Mouse (Mus musculus): Measurements from ENCODE around the gene Nfkbiz.

DNA sequence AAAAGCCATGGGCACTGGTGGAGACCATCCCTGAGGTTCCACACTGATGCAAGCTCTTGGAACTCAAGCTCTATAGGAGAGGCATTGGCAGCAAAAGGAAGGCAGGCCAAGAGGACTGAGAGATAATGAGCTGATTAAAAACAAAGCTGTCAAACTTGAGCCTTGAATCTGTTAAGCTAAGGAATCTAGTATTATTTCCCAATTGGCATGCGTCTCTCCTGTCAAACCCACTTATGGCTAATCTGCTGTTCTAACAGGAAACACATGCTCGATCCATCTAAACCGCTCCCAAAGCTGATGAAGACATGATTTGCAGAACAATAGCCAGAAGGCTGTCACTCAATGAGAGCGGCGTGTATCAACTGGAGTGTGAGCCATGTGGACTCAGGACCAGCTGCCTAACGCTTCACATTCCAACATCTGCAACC, 31.2 kb downstream of the Nfkbiz start:
- TF ChIP-seq ZKSCAN1 (IDR thresholded peaks at IDR 0.05; ENCODE audit: low read depth, low read length): no peak
- TF ChIP-seq KAT2A (conservative IDR thresholded peaks at IDR 0.05; ENCODE audit: low read depth, low read length): no peak
- no peak for TF ChIP-seq CTCF (IDR thresholded peaks at IDR 0.05 in 2 of 3, conservative IDR thresholded peaks at IDR 0.05 in 1 of 3; ENCODE audit: control insufficient read depth in 1 of 3, insufficient read depth in 1 of 3, low read depth in 2 of 3, low read length in 3 of 3, poor library complexity in 1 of 3, severe bottlenecking in 1 of 3)
- no peak for TF ChIP-seq POLR2A (IDR thresholded peaks at IDR 0.05; ENCODE audit: control insufficient read depth in 1 of 2, insufficient read depth in 1 of 2, low read depth in 1 of 2, low read length in 2 of 2, poor library complexity in 1 of 2)
- TF ChIP-seq E2F4 (IDR thresholded peaks at IDR 0.05; ENCODE audit: borderline replicate concordance, low read depth, low read length): no peak
- TF ChIP-seq MAX (IDR thresholded peaks at IDR 0.05; ENCODE audit: low read length): no peak
- no peak for TF ChIP-seq MYC (IDR thresholded peaks at IDR 0.05; ENCODE audit: low read depth, low read length)
- no peak for TF ChIP-seq HCFC1 (IDR thresholded peaks at IDR 0.05; ENCODE audit: low read depth, low read length)
- TF ChIP-seq EP300 (IDR thresholded peaks at IDR 0.05; ENCODE audit: low read depth in 1 of 2, low read length in 2 of 2): no peak
- no peak for TF ChIP-seq NELFE (IDR thresholded peaks at IDR 0.05; ENCODE audit: low read depth, low read length)
- no peak for TF ChIP-seq ZC3H11A (IDR thresholded peaks at IDR 0.05; ENCODE audit: low read depth, low read length)
